Mouse (Mus musculus): ENCODE results near the gene Tomm20. TPM values are rescaled to one million over a fixed set of nuclear protein-coding genes. Genes with fewer than 3 reads are reported as not detected.
"Not testable (repeated sequence)": the region's sequence is repeated elsewhere in the genome, so short reads cannot be mapped to it uniquely, and the experiment has no call there.

The Tomm20 gene
- polyA plus RNA-seq, 1 experiment: 79.4 TPM

DNA sequence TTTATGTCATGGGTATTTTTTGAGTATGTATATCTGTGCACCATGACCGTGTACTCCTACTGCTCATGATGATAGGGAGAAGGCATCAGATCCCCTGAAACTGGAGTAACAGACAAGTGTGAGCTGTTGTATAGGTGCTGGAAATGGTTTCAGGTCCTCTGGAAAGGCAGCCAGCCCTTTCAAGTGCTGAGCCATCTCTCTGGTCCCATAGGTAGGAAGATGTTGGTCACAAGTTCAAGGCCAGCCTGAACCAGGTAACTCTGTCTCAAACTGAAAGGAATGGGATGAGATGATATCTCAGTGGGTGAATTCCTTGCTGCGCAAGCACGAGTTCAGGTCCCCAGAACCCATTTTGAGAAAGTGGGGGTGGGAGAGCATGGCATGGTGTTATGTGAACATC, 24.2 kb downstream of the Tomm20 start:
- no peak for TF ChIP-seq POLR2A (IDR thresholded peaks at IDR 0.05; ENCODE audit: borderline replicate concordance, low read depth, low read length)
- no peak for TF ChIP-seq CTCF (IDR thresholded peaks at IDR 0.05; ENCODE audit: low read depth, low read length)
- peaks cover 31% of the 10 kb centered on the region for H3K4me1 ChIP-seq (ENCODE audit: control insufficient read depth, insufficient read depth, low read length)
- no peak overlapping the region for H3K27ac ChIP-seq (ENCODE audit: insufficient read depth, low read depth, low read length)
- no peak overlapping the region for H3K4me3 ChIP-seq (ENCODE audit: insufficient read depth, low read length)

DNA sequence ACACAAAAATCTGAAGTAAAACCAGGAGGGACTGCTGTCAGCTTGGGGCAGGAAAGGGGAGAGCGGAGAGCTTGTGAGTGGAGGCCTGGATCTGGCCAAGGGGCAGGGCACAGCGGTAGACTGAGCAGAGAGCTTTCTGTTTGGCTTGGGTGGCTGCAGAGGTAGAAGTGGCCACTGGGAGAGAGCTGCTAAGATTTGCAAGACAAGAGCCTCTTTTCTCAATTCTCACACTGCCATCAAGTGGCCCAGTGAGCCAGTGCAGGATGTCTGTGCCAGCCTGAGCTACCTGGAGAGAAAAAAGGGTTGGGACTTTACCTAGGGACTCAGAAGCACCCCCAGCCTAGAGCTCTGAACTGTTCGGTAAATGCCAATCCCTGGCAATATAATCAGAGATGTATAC, 24.8 kb downstream of the Tomm20 start:
- peak overlapping the region; percentile 10; the same call in 1 of the 2 replicates for H3K4me3 ChIP-seq (ENCODE audit: insufficient read depth, low read length)
- H3K27ac ChIP-seq (ENCODE audit: insufficient read depth, low read depth, low read length): peak overlapping the region; percentile 88

DNA sequence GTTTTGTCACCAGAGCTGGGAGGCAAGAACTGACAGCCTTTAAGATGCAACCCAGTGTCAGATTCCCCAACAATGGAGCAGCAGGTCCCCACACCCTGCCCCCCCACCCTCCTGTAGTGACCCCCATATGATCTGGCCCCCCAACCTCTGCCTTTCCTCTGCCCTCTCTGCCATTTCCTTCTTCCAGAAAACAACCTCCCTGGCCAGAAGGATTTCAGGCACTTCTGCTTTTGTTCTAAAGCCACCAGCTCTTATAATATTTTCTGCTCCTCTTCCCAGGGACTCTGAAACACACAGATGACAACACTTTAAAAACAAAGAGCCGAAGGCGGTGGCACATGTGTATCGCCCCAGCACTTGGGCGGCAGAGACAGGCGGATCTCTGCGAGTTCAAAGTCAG, 25.3 kb downstream of the Tomm20 start:
- Histone ChIP-seq H3K4me3 (ENCODE audit: insufficient read depth, low read length) (peak overlapping the region; percentile 10; the same call in 1 of the 2 replicates), H3K27ac (ENCODE audit: insufficient read depth, low read depth, low read length) (peak overlapping the region; percentile 88), H3K4me1 (ENCODE audit: control insufficient read depth, insufficient read depth, low read length) (peaks cover 31% of the 10 kb centered on the region)
- TF ChIP-seq POLR2A (IDR thresholded peaks at IDR 0.05; ENCODE audit: borderline replicate concordance, low read depth, low read length) (no peak), CTCF (IDR thresholded peaks at IDR 0.05; ENCODE audit: low read depth, low read length) (no peak)

More for the DNA sequence above, 24.8 kb downstream of the Tomm20 start:
- peaks cover 31% of the 10 kb centered on the region for H3K4me1 ChIP-seq (ENCODE audit: control insufficient read depth, insufficient read depth, low read length)
- TF ChIP-seq CTCF (IDR thresholded peaks at IDR 0.05; ENCODE audit: low read depth, low read length) (peak; percentile 73), POLR2A (IDR thresholded peaks at IDR 0.05; ENCODE audit: borderline replicate concordance, low read depth, low read length) (0 out of 2 replicates have a peak, but pooled peaks have one; percentile 42)

DNA sequence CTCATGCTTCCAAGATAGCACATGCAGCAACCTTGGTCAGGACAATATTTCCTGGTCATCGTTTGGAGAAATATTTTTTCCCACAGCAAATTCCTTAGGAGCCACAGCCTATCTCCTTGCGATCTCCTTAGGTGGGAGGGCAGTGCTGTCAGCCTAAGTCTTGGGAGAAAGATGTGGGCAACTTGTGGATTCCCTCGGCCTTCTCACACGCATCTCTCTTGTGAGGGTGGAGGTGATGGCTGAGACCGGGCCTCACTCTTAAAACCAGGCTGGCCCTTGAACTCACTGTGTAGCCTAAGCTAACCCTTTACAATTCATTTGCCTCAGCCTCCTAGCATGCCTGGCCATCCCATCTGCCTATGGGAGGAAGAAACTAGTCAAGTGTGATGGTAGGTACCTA, 25.9 kb downstream of the Tomm20 start:
- H3K27ac ChIP-seq (ENCODE audit: insufficient read depth, low read depth, low read length): peak overlapping the region; percentile 62
- TF ChIP-seq CTCF (IDR thresholded peaks at IDR 0.05; ENCODE audit: low read depth, low read length) (no peak), POLR2A (IDR thresholded peaks at IDR 0.05; ENCODE audit: borderline replicate concordance, low read depth, low read length) (no peak)
- H3K4me1 ChIP-seq (ENCODE audit: control insufficient read depth, insufficient read depth, low read length): peaks cover 31% of the 10 kb centered on the region
- H3K4me3 ChIP-seq (ENCODE audit: insufficient read depth, low read length): no peak overlapping the region

DNA sequence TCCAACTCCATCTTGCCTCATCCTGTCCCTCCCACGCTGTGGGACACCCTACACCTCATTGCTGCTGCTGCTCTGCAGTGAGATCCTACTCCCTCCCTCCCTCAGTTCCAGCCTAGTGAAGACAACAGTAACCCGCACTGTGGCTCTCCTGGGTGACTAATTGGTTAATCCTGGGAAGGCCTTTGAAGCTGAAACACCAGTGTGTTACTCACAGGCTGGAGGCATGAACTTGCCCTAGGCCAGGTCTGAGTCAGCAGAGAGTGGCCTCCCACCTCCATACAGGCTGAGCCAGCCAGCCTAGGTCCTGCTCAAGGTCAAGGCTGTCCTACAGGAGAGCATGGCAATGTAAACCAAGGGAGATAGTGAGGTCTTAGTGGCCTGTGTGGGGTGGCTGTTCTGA, 26.4 kb downstream of the Tomm20 start:
- TF ChIP-seq CTCF (IDR thresholded peaks at IDR 0.05; ENCODE audit: low read depth, low read length): no peak
- TF ChIP-seq POLR2A (IDR thresholded peaks at IDR 0.05; ENCODE audit: borderline replicate concordance, low read depth, low read length): no peak
- Histone ChIP-seq H3K4me1 (ENCODE audit: control insufficient read depth, insufficient read depth, low read length) (peaks cover 31% of the 10 kb centered on the region), H3K27ac (ENCODE audit: insufficient read depth, low read depth, low read length) (peak overlapping the region; percentile 62), H3K4me3 (ENCODE audit: insufficient read depth, low read length) (no peak overlapping the region)

DNA sequence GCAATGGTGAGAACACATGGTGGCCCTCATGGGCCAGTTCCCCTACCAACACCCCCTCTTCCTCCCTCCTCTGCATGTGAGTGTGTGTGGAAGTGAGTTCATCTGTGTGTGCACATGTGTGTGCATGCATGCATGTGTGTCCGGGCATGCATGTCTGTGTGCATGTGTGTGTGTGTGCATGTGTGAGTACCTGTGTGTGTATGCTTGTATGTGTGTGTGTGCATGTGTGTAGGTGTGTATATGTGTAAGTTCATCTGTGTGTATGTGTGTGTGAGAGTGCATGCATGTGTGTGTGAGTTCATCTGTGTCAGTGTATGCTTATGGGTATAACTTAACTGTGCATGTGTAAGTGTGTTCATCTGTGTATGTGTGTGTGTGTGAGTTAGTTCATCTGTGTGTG, 27.3 kb downstream of the Tomm20 start:
- Histone ChIP-seq H3K27ac (ENCODE audit: insufficient read depth, low read depth, low read length) (no peak overlapping the region), H3K4me1 (ENCODE audit: control insufficient read depth, insufficient read depth, low read length) (peaks cover 33% of the 10 kb centered on the region), H3K4me3 (ENCODE audit: insufficient read depth, low read length) (no peak overlapping the region)
- TF ChIP-seq CTCF (IDR thresholded peaks at IDR 0.05; ENCODE audit: low read depth, low read length) (no peak), POLR2A (IDR thresholded peaks at IDR 0.05; ENCODE audit: borderline replicate concordance, low read depth, low read length) (no peak)

DNA sequence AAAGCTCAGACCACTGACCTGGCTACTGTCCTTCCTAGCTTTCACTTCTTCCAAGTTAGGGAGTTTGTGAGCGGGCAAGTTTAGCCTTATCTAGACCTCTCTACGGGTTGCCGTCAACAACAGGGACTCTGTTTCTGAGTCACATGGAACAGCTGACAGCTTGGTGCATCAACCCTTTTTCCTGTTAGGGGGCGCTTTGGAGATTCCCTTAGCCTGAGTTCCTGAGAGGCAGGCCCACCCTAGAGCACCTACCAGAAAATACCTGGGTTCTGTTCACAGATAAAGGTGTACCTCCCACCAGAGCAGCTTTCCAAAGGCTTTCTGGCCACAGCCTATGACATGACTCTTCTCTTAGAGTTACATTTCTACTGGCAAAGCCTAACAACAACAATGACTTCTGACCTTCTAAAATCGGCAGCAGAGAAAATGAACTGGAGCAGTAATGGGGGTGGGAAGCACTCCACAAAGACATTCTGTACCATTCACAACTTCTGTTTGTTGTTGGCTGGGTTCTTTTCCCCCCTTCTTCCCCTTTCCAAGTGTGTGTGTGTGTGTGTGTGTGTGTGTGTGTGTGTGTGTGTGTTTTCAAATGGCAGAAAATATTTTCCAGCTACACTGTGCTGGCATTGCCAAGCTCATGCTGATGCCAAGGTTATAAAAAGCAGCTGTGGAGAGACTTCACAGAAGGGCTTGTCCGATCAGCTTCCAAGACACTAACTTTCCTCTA, 28.3 kb downstream of the Tomm20 start:
- Histone ChIP-seq H3K27ac (ENCODE audit: insufficient read depth, low read depth, low read length) (0 out of 2 replicates have a peak overlapping the region, but pooled peaks have one; percentile 8), H3K4me3 (ENCODE audit: insufficient read depth, low read length) (no peak overlapping the region), H3K4me1 (ENCODE audit: control insufficient read depth, insufficient read depth, low read length) (peaks cover 41% of the 10 kb centered on the region)
- TF ChIP-seq POLR2A (IDR thresholded peaks at IDR 0.05; ENCODE audit: borderline replicate concordance, low read depth, low read length) (no peak), CTCF (IDR thresholded peaks at IDR 0.05; ENCODE audit: low read depth, low read length) (no peak)

DNA sequence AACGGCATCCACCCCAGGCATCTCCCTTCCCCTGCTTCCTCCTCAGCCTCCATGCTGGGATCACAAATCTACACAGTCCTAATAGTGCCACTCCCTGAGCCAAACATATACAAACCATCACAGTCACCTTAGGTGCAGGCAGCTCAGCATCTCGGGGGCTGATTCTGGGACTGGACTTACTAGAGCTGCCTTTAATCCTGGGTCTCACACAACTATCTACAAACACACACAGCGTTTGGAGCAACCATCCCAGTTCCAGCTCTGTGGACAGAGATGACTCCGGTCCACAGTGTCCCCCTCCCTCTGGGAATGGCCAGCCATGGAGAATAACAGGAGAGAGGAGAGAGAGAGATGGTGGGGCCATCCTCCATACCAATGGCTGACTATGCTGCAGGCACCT, 29.0 kb downstream of the Tomm20 start:
- no peak overlapping the region for H3K4me3 ChIP-seq (ENCODE audit: insufficient read depth, low read length)
- no peak overlapping the region for H3K27ac ChIP-seq (ENCODE audit: insufficient read depth, low read depth, low read length)
- no peak for TF ChIP-seq CTCF (IDR thresholded peaks at IDR 0.05; ENCODE audit: low read depth, low read length)
- TF ChIP-seq POLR2A (IDR thresholded peaks at IDR 0.05; ENCODE audit: borderline replicate concordance, low read depth, low read length): no peak
- peaks cover 41% of the 10 kb centered on the region for H3K4me1 ChIP-seq (ENCODE audit: control insufficient read depth, insufficient read depth, low read length)

DNA sequence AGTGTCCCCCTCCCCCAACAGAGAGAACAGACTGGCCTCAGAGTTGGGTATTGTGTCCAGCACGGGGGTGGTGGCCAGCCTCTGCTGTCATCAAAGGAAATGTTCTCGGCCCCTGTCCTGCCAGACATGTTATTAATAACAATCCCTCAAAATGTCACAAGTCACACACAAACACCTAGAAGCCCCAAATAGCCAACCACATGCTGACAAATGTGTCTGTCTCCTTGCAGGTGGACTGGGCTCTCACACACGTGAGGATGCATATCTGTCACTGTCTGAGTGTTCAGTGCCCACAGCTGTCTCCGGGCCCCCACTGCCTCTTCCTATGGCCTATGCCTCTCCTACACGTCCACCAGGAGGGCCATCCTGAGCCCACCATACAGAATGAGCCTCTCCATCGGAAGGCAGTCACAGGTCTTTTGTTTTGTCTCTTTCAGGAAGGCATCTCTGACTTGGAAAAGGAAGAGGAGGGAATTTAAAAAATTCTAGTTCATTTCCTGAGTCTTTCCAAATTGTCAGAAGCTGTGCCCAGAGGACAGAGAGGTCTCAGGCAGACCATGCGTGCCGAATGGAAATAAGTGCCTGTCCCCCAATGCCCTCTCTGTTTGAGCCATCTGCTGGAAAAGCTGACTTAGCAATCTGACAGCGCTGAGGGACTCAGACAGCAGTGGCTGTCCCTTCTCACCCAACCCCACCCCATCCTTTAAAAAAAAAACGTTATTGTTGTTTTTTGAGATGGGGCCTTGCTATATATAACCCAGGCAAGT, 30.9 kb downstream of the Tomm20 start:
- peaks cover 45% of the 10 kb centered on the region for H3K4me1 ChIP-seq (ENCODE audit: control insufficient read depth, insufficient read depth, low read length)
- H3K4me3 ChIP-seq (ENCODE audit: insufficient read depth, low read length): no peak overlapping the region
- no peak overlapping the region for H3K27ac ChIP-seq (ENCODE audit: insufficient read depth, low read depth, low read length)
- TF ChIP-seq CTCF (IDR thresholded peaks at IDR 0.05; ENCODE audit: low read depth, low read length): no peak

DNA sequence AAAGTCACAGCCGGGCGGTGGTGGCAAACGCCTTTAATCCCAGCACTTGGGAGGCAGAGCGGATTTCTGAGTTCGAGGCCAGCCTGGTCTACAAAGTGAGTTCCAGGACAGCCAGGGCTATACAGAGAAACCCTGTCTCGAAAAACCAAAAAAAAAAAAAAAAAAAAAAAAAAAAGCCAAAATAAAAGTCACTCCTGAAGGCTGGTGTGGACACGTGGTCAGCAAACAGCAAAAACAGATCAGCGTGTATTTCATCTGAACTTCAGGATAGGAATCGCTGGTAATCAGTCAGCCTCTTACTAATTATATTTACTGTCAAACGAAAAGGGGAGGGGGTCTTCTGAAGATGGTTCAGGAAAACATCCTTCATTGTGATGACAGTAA, 31.5 kb downstream of the Tomm20 start:
- H3K4me3 ChIP-seq (ENCODE audit: insufficient read depth, low read length); H3K27ac ChIP-seq (ENCODE audit: insufficient read depth, low read depth, low read length): not testable (repeated sequence)
- H3K4me1 ChIP-seq (ENCODE audit: control insufficient read depth, insufficient read depth, low read length): peaks cover 45% of the 10 kb centered on the region
